Mouse (Mus musculus): ENCODE results near the gene Gpatch8.

DNA sequence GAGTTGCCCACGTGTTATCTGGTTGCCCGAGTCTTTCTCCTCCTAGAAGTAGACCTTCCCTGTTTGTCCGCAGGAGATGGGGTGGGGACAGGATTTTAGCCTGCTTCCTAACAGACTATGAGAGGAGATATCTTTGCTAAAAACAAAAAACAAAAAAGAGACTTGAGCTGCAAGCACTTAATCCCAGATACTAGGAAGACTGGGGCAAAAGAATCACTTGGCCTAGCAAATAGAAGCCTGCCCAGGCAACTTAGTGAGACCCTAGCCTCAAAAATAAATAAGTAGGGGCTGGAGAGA, 23.8 kb upstream of the Gpatch8 start:
- no peak for TF ChIP-seq CTCF (IDR thresholded peaks at IDR 0.05; ENCODE audit: extremely low read depth, insufficient read length, insufficient replicate concordance, low read depth, low read length)
- TF ChIP-seq POLR2A (IDR thresholded peaks at IDR 0.05; ENCODE audit: low read depth, low read length) = no peak
